Mouse (Mus musculus): ENCODE data around the gene Atp5j2. TPM values are rescaled to one million over a fixed set of nuclear protein-coding genes. Genes with fewer than 3 reads are reported as not detected.

Gene Atp5j2
- total RNA-seq, 2 experiments from 2014 or later: 264 to 268 TPM

Other genes starting within 250 kb of the Atp5j2 start
- 10 to 100 TPM; 30.1 to 34.3 TPM for gene Smurf1, start 226.2 kb downstream of the Atp5j2 start, total RNA-seq (2021)
- not detected for gene Gm4871, start 159.3 kb downstream of the Atp5j2 start, total RNA-seq (2021)
- gene 1700018F24Rik, start 149.1 kb downstream of the Atp5j2 start, total RNA-seq (2021): not detected
- gene Arpc1a, start 108.2 kb downstream of the Atp5j2 start, total RNA-seq (2021): 100 to 1,000 TPM; 257 to 274 TPM
- not detected for gene Kpna7, start 108.0 kb downstream of the Atp5j2 start, total RNA-seq (2021)
- gene Arpc1b, start 77.8 kb downstream of the Atp5j2 start, total RNA-seq (2021): 10 to 100 TPM; 33.6 to 34.2 TPM
- gene Pdap1, start 51.8 kb downstream of the Atp5j2 start, total RNA-seq (2021): 100 to 1,000 TPM in 1 of 2 experiments, 10 to 100 TPM in 1; 90.1 to 102 TPM
- gene Bud31, start 51.7 kb downstream of the Atp5j2 start, total RNA-seq (2021): 10 to 100 TPM; 69.5 to 81.9 TPM
- gene Ptcd1, start 25.0 kb downstream of the Atp5j2 start, total RNA-seq (2021): 10 to 100 TPM; 20.0 to 21.9 TPM
- 10 to 100 TPM; 22.1 to 25.3 TPM for gene Cpsf4, start 24.8 kb downstream of the Atp5j2 start, total RNA-seq (2021)
- gene Zkscan14, start 9.8 kb upstream of the Atp5j2 start, total RNA-seq (2021): 10 to 100 TPM; 11.1 to 13.8 TPM
- 10 to 100 TPM; 11.8 to 12.5 TPM for gene Zkscan5, start 12.5 kb upstream of the Atp5j2 start, total RNA-seq (2021)
- 10 to 100 TPM; 25.7 to 26.7 TPM for gene Zfp655, start 39.7 kb upstream of the Atp5j2 start, total RNA-seq (2021)
- gene Zscan25, start 88.4 kb upstream of the Atp5j2 start, total RNA-seq (2021): 10 to 100 TPM; 18.9 to 19.7 TPM
- gene Cyp3a57, start 153.2 kb upstream of the Atp5j2 start, total RNA-seq (2021): not detected